Mouse (Mus musculus): Measurements from ENCODE around the gene Gpr83.

Gpr83 gene

GRCm38 (mm10) chr9:14859868-14860639, at the start of gene Gpr83:
Gpr83 (plus strand) TSS chr9:14860210.
- peak; percentile 14 for DNase-seq

- DNase-seq: no peak
These were observed 38.6 kb upstream of the Gpr83 start for GRCm38 (mm10) chr9:14821396-14821795.

- no peak for DNase-seq
These were observed 35.2 kb upstream of the Gpr83 start for GRCm38 (mm10) chr9:14824840-14825239.

- DNase-seq: no peak
These were observed 32.1 kb upstream of the Gpr83 start for GRCm38 (mm10) chr9:14827875-14828274.

GRCm38 (mm10) chr9:14832046-14832445, 28.0 kb upstream of the Gpr83 start:
- no peak for DNase-seq

GRCm38 (mm10) chr9:14835335-14836075, 24.5 kb upstream of the Gpr83 start:
- no peak for DNase-seq

GRCm38 (mm10) chr9:14839527-14839926, 20.5 kb upstream of the Gpr83 start:
- DNase-seq: peak; percentile 36

GRCm38 (mm10) chr9:14839970-14840369, 20.0 kb upstream of the Gpr83 start:
- DNase-seq: no peak

- peak; percentile 67 for DNase-seq
These were observed 17.9 kb upstream of the Gpr83 start for GRCm38 (mm10) chr9:14841878-14842761.

- no peak for DNase-seq
These were observed 16.6 kb upstream of the Gpr83 start for GRCm38 (mm10) chr9:14843311-14843857.

GRCm38 (mm10) chr9:14843901-14844300, 16.1 kb upstream of the Gpr83 start:
- DNase-seq: no peak

GRCm38 (mm10) chr9:14846428-14846827, 13.6 kb upstream of the Gpr83 start:
- no peak for DNase-seq

GRCm38 (mm10) chr9:14848267-14848935, 11.6 kb upstream of the Gpr83 start:
- DNase-seq: no peak

- no peak for DNase-seq
These were observed 5.4 kb upstream of the Gpr83 start for GRCm38 (mm10) chr9:14854585-14854984.

- no peak for DNase-seq
These were observed 2.9 kb upstream of the Gpr83 start for GRCm38 (mm10) chr9:14856922-14857654.

GRCm38 (mm10) chr9:14858170-14858706, 1.8 kb upstream of the Gpr83 start:
- DNase-seq: peak; percentile 29

- no peak for DNase-seq
These were observed 1.2 kb upstream of the Gpr83 start for GRCm38 (mm10) chr9:14858782-14859181.

GRCm38 (mm10) chr9:14863126-14863525, 3.1 kb downstream of the Gpr83 start:
- DNase-seq: no peak

GRCm38 (mm10) chr9:14864726-14865125, 4.7 kb downstream of the Gpr83 start:
- no peak for DNase-seq

- peak; percentile 41 for DNase-seq
These were observed 6.9 kb downstream of the Gpr83 start for GRCm38 (mm10) chr9:14866957-14867356.

GRCm38 (mm10) chr9:14868326-14868725, 8.3 kb downstream of the Gpr83 start:
- DNase-seq: no peak
